Mouse (Mus musculus): Measurements from ENCODE around the gene Rnf111. TPM values are rescaled to one million over a fixed set of nuclear protein-coding genes. Genes with fewer than 3 reads are reported as not detected.

The Rnf111 gene
- polyA plus RNA-seq, 1 experiment, result 35.3 TPM

GRCm38 (mm10) chr9:70379502-70380467 is 123.7 kb downstream of the Rnf111 start:
- no peak for TF ChIP-seq POLR2A (IDR thresholded peaks at IDR 0.05; ENCODE audit: low read depth, low read length)
- no peak for TF ChIP-seq CTCF (IDR thresholded peaks at IDR 0.05; ENCODE audit: extremely low read depth, insufficient read length, insufficient replicate concordance, low read depth, low read length)
- Histone ChIP-seq H3K4me1 (ENCODE audit: control insufficient read depth, insufficient read depth, insufficient read length, low read length) (no peaks in the 10 kb centered on the region), H3K36me3 (ENCODE audit: control insufficient read depth, insufficient read depth, low read length) (peaks cover 56% of the 10 kb centered on the region), H3K27me3 (ENCODE audit: control insufficient read depth, insufficient read depth, low read length) (no peaks in the 10 kb centered on the region), H3K4me3 (ENCODE audit: low read depth, low read length) (no peak overlapping the region), H3K27ac (ENCODE audit: insufficient read depth, low read depth, low read length) (no peak overlapping the region)
- 89% methylated on average over 7 of the region's 7 CpGs for WGBS

Other genes starting within 250 kb of the Rnf111 start
- 6.4 and 17.6 TPM in 2 replicates for gene Ccnb2, start 82.2 kb downstream of the Rnf111 start, polyA plus RNA-seq (2012; rRNA removed)
- gene Sltm, start 39.0 kb upstream of the Rnf111 start, polyA plus RNA-seq (2012; rRNA removed), result 2.6 and 4.2 TPM in 2 replicates
- 0.44 and 3.3 TPM in 2 replicates for gene Gm10642, start 152.5 kb upstream of the Rnf111 start, polyA plus RNA-seq (2012; rRNA removed)
- 5.5 and 12.0 TPM in 2 replicates for gene Mindy2, start 153.4 kb upstream of the Rnf111 start, polyA plus RNA-seq (2012; rRNA removed)
- gene Adam10, start 175.3 kb upstream of the Rnf111 start, polyA plus RNA-seq (2012; rRNA removed), result 10.5 and 33.3 TPM in 2 replicates

All from small intestine, adult 2 months (tissue).